Mouse (Mus musculus) kidney, embryonic 15.5 days (tissue): ENCODE results near the gene Gm28043. TPM values are rescaled to one million over a fixed set of nuclear protein-coding genes. Genes with fewer than 3 reads are reported as not detected.

Experiments used
- ATAC-seq: fragments of 200-750 bp; cut with Nextera tagmentation; replicated peaks from 2 replicates; pipeline ENCODE4 v1.8.0; 2017; ENCODE audit warnings: moderate TSS enrichment; ENCODE audit not compliant: low FRiP score
- H3K27ac ChIP-seq: fragments of 300-500 bp; sonication (generic); 2 replicates; pipeline ENCODE4 v1.5.1; 2015; ENCODE audit warnings: mild to moderate bottlenecking, inconsistent platforms
- H3K27me3 ChIP-seq: fragments of 300-500 bp; sonication (generic); 2 replicates; pipeline ENCODE4 v1.6.1; 2015; ENCODE audit warnings: inconsistent platforms
- H3K36me3 ChIP-seq: fragments of 300-500 bp; sonication (generic); 2 replicates; pipeline ENCODE4 v1.6.1; 2015; ENCODE audit warnings: inconsistent platforms
- H3K4me1 ChIP-seq: fragments of 300-500 bp; sonication (generic); 2 replicates; pipeline ENCODE4 v1.6.1; 2015; ENCODE audit warnings: inconsistent platforms
- H3K4me2 ChIP-seq: fragments of 300-500 bp; sonication (generic); 2 replicates; pipeline ENCODE4 v1.6.1; 2015; ENCODE audit warnings: moderate library complexity, mild to moderate bottlenecking, inconsistent platforms
- H3K4me3 ChIP-seq: fragments of 300-500 bp; sonication (generic); replicated peaks from 2 replicates; pipeline ENCODE4 v1.5.1; 2015; ENCODE audit warnings: mild to moderate bottlenecking, inconsistent platforms
- H3K9ac ChIP-seq: fragments of 300-500 bp; sonication (generic); 2 replicates; pipeline ENCODE4 v1.6.1; 2015; ENCODE audit warnings: mild to moderate bottlenecking, inconsistent platforms
- H3K9me3 ChIP-seq: fragments of 300-500 bp; sonication (generic); replicated peaks from 2 replicates; pipeline ENCODE4 v1.6.1; 2016; ENCODE audit warnings: inconsistent platforms
- WGBS: fragments of 180-500 bp; shearing (Covaris S2); methylation state at CpG from one replicate; pipeline ENCODE4 v1.1.7; 2015; ENCODE audit warnings: mixed read lengths; 5-methylcytosine and 5-hydroxymethylcytosine counted together
- polyA plus RNA-seq: library from polyadenylated mRNA; unstranded; fragments of >200 nt; fragmentation: Nextera tagmentation; extraction: Ambion mirVana; gene quantifications from 2 replicates; pipeline ENCODE4 v1.2.1, GENCODE M21; 2015

Gm28043 gene
- polyA plus RNA-seq, 1 experiment from 2014 or later, result 2.8 TPM

GRCm38 (mm10) chr17:29683127-29683526, 68.5 kb downstream of the Gm28043 start:
- ATAC-seq, result no peak
- Histone ChIP-seq H3K4me2 (no peak overlapping the region), H3K36me3 (peaks cover 98% of the 10 kb centered on the region)

GRCm38 (mm10) chr17:29684275-29684674, 69.6 kb downstream of the Gm28043 start:
- Histone ChIP-seq H3K9ac (no peak overlapping the region), H3K36me3 (peaks cover 95% of the 10 kb centered on the region), H3K4me2 (no peak overlapping the region), H3K9me3 (no peaks in the 10 kb centered on the region), H3K27ac (no peak overlapping the region), H3K27me3 (no peaks in the 10 kb centered on the region), H3K4me3 (no peak overlapping the region), H3K4me1 (peaks cover 14% of the 10 kb centered on the region)
- ATAC-seq, result no peak
- WGBS, result 97% methylated on average over 4 of the region's 4 CpGs

More at GRCm38 (mm10) chr17:29683127-29683526, 68.5 kb downstream of the Gm28043 start:
- WGBS, result 52% methylated on average over 2 of the region's 2 CpGs
- peaks cover 14% of the 10 kb centered on the region for H3K4me1 ChIP-seq
- no peak overlapping the region for H3K4me3 ChIP-seq
- no peaks in the 10 kb centered on the region for H3K27me3 ChIP-seq
- H3K9ac ChIP-seq, result no peak overlapping the region
- H3K27ac ChIP-seq, result no peak overlapping the region
- no peaks in the 10 kb centered on the region for H3K9me3 ChIP-seq

GRCm38 (mm10) chr17:29686771-29687170, 72.1 kb downstream of the Gm28043 start:
- no peak for ATAC-seq
- Histone ChIP-seq H3K27me3 (no peaks in the 10 kb centered on the region), H3K4me1 (peaks cover 10% of the 10 kb centered on the region; the same call in 1 of the 2 replicates), H3K9me3 (no peaks in the 10 kb centered on the region), H3K4me3 (no peak overlapping the region), H3K27ac (no peak overlapping the region), H3K36me3 (peaks cover 97% of the 10 kb centered on the region), H3K4me2 (no peak overlapping the region), H3K9ac (no peak overlapping the region)
- 96% methylated on average over 5 of the region's 5 CpGs for WGBS

- Histone ChIP-seq H3K4me3 (no peak overlapping the region), H3K9ac (no peak overlapping the region), H3K4me1 (peaks cover 8% of the 10 kb centered on the region; the same call in 1 of the 2 replicates), H3K4me2 (no peak overlapping the region), H3K36me3 (peaks cover 94% of the 10 kb centered on the region), H3K9me3 (no peaks in the 10 kb centered on the region), H3K27me3 (no peaks in the 10 kb centered on the region), H3K27ac (no peak overlapping the region)
- WGBS, result 66% methylated on average over 6 of the region's 6 CpGs
- no peak for ATAC-seq
These were observed 72.7 kb downstream of the Gm28043 start for GRCm38 (mm10) chr17:29687373-29687772.

- Histone ChIP-seq H3K4me1 (0 out of 2 replicates have a peak, but pooled peaks cover 2% of the 10 kb centered on the region), H3K9ac (no peak overlapping the region), H3K27me3 (no peaks in the 10 kb centered on the region), H3K9me3 (no peaks in the 10 kb centered on the region), H3K4me2 (no peak overlapping the region), H3K4me3 (no peak overlapping the region), H3K36me3 (peaks cover 89% of the 10 kb centered on the region), H3K27ac (no peak overlapping the region)
- ATAC-seq, result no peak
- 85% methylated on average over 10 of the region's 10 CpGs for WGBS
These were observed 73.9 kb downstream of the Gm28043 start for GRCm38 (mm10) chr17:29688610-29689009.

- Histone ChIP-seq H3K27ac (no peak overlapping the region), H3K27me3 (no peaks in the 10 kb centered on the region), H3K9ac (no peak overlapping the region), H3K36me3 (peaks cover 89% of the 10 kb centered on the region), H3K4me2 (no peak overlapping the region), H3K4me3 (no peak overlapping the region), H3K9me3 (no peaks in the 10 kb centered on the region), H3K4me1 (0 out of 2 replicates have a peak, but pooled peaks cover 2% of the 10 kb centered on the region)
- 44% methylated on average over 6 of the region's 6 CpGs for WGBS
- ATAC-seq, result no peak
These were observed 75.6 kb downstream of the Gm28043 start for GRCm38 (mm10) chr17:29690257-29690656.

GRCm38 (mm10) chr17:29692827-29693226, 78.2 kb downstream of the Gm28043 start:
- no peak for ATAC-seq
- WGBS, result 87% methylated on average over 2 of the region's 2 CpGs
- Histone ChIP-seq H3K4me2 (no peak overlapping the region), H3K9me3 (no peaks in the 10 kb centered on the region), H3K27me3 (no peaks in the 10 kb centered on the region), H3K27ac (no peak overlapping the region), H3K36me3 (peaks cover 88% of the 10 kb centered on the region), H3K4me1 (no peaks in the 10 kb centered on the region), H3K4me3 (no peak overlapping the region), H3K9ac (no peak overlapping the region)

- ATAC-seq, result no peak
These were observed 78.9 kb downstream of the Gm28043 start for GRCm38 (mm10) chr17:29693571-29693970.

GRCm38 (mm10) chr17:29694516-29694915, 79.8 kb downstream of the Gm28043 start:
- Histone ChIP-seq H3K9me3 (no peaks in the 10 kb centered on the region), H3K4me2 (no peak overlapping the region), H3K36me3 (peaks cover 90% of the 10 kb centered on the region), H3K4me1 (no peaks in the 10 kb centered on the region), H3K27me3 (no peaks in the 10 kb centered on the region), H3K27ac (no peak overlapping the region), H3K9ac (no peak overlapping the region), H3K4me3 (no peak overlapping the region)
- 83% methylated on average over 4 of the region's 4 CpGs for WGBS
- no peak for ATAC-seq

More at GRCm38 (mm10) chr17:29693571-29693970, 78.9 kb downstream of the Gm28043 start:
- whole genome bisulfite sequencing, result 59% methylated on average over 2 of the region's 2 CpGs
- Histone ChIP-seq H3K4me1 (no peaks in the 10 kb centered on the region), H3K4me3 (no peak overlapping the region), H3K36me3 (peaks cover 87% of the 10 kb centered on the region), H3K4me2 (no peak overlapping the region), H3K9ac (no peak overlapping the region), H3K9me3 (no peaks in the 10 kb centered on the region), H3K27ac (no peak overlapping the region), H3K27me3 (no peaks in the 10 kb centered on the region)

GRCm38 (mm10) chr17:29696940-29697339, 82.3 kb downstream of the Gm28043 start:
- no peak for ATAC-seq
- 96% methylated on average over 8 of the region's 8 CpGs for WGBS
- Histone ChIP-seq H3K9ac (no peak overlapping the region), H3K27me3 (no peaks in the 10 kb centered on the region), H3K4me2 (no peak overlapping the region), H3K27ac (no peak overlapping the region), H3K36me3 (peaks cover 90% of the 10 kb centered on the region), H3K4me3 (no peak overlapping the region), H3K4me1 (no peaks in the 10 kb centered on the region), H3K9me3 (no peaks in the 10 kb centered on the region)

- no peak overlapping the region for H3K27ac ChIP-seq
- no peaks in the 10 kb centered on the region for H3K27me3 ChIP-seq
- no peak overlapping the region for H3K4me2 ChIP-seq
- WGBS, result 88% methylated on average over 6 of the region's 6 CpGs
- ATAC-seq, result no peak
- H3K9me3 ChIP-seq, result no peaks in the 10 kb centered on the region
- no peaks in the 10 kb centered on the region for H3K4me1 ChIP-seq
- no peak overlapping the region for H3K9ac ChIP-seq
- no peak overlapping the region for H3K4me3 ChIP-seq
- H3K36me3 ChIP-seq, result peaks cover 98% of the 10 kb centered on the region
These were observed 83.7 kb downstream of the Gm28043 start for GRCm38 (mm10) chr17:29698421-29698820.

GRCm38 (mm10) chr17:29700573-29700972, 85.9 kb downstream of the Gm28043 start:
- H3K4me2 ChIP-seq, result no peak overlapping the region
- no peaks in the 10 kb centered on the region for H3K4me1 ChIP-seq
- ATAC-seq, result no peak
- no peak overlapping the region for H3K27ac ChIP-seq
- H3K36me3 ChIP-seq, result peaks cover 90% of the 10 kb centered on the region
- no peaks in the 10 kb centered on the region for H3K27me3 ChIP-seq
- no peak overlapping the region for H3K4me3 ChIP-seq
- WGBS, result 90% methylated on average over 7 of the region's 7 CpGs
- no peak overlapping the region for H3K9ac ChIP-seq
- no peaks in the 10 kb centered on the region for H3K9me3 ChIP-seq
